In the genomic region with DNA sequence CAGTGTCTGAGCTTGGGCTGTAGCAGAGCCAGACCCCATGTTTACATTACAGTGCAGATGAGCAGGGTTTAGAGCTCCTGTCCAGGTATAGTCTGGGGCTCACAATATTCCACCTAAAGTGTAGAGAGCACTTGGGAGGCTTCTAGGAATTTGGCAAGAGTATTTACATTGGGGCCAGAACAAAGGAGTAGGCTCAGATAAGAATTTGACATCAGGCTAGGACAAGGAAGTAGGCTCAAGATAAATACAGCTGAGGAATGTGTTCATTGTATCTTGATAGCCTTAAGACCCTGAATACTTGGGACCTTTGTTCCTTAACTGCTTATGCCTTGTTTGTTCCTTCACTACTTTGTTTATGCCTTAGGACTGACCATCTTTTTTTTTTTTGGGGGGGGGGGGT, we compare ENCODE assay signal across 31 mouse cellular contexts. TPM values are rescaled to one million over a fixed set of nuclear protein-coding genes. Genes with fewer than 3 reads are reported as not detected.
A peak's percentile ranks its signal among the peaks of the same experiment; 100 is the strongest.
DNase-seq lines count a peak whose midpoint lies in the region; ATAC-seq and TF ChIP-seq lines count a peak whose summit lies in the region.
"Had no signal": no experiment of that assay in that cellular context is flagged by ENCODE, and none has a peak within 500 bp of the region (broad histone marks: within the 10 kb centered on the region; RNA-seq: fewer than 3 reads in every experiment).

No protein-coding gene starts in this region.

- H3K9me3 ChIP-seq in limb, embryonic 15.5 days = no peaks in the 10 kb centered on the region
- no peaks in the 10 kb centered on the region for H3K9me3 ChIP-seq in limb, embryonic 10.5 days (replicated peaks)
- no peaks in the 10 kb centered on the region for H3K9me3 ChIP-seq in lung, postnatal 0 days (ENCODE audit: low read length)
- H3K9me3 ChIP-seq in stomach, embryonic 14.5 days (ENCODE audit: control insufficient read depth, low read depth, low read length) = no peaks in the 10 kb centered on the region
- no peaks in the 10 kb centered on the region for H3K9me3 ChIP-seq in hindbrain, embryonic 16.5 days (ENCODE audit: control insufficient read depth, low read length)
- H3K9me3 ChIP-seq: embryonic facial prominence, embryonic 10.5 days; embryonic facial prominence, embryonic 15.5 days; forebrain, embryonic 12.5 days; heart, embryonic 12.5 days; hindbrain, embryonic 13.5 days; limb, embryonic 12.5 days; neural tube, embryonic 12.5 days had no signal

- no peaks in the 10 kb centered on the region for H3K27me3 ChIP-seq in limb, embryonic 15.5 days
- no peaks in the 10 kb centered on the region for H3K27me3 ChIP-seq in limb, embryonic 10.5 days (ENCODE audit: low read depth, poor library complexity, severe bottlenecking)
- no peaks in the 10 kb centered on the region for H3K27me3 ChIP-seq in lung, postnatal 0 days (replicated peaks; ENCODE audit: insufficient read depth, low read length)
- no peaks in the 10 kb centered on the region for H3K27me3 ChIP-seq in stomach, embryonic 14.5 days (ENCODE audit: control insufficient read depth, insufficient read depth, low read length)
- H3K27me3 ChIP-seq in hindbrain, embryonic 16.5 days (replicated peaks; ENCODE audit: control insufficient read depth, insufficient read depth, low read length) = no peaks in the 10 kb centered on the region
- H3K27me3 ChIP-seq: CH12.LX; embryonic facial prominence, embryonic 15.5 days; forebrain, embryonic 12.5 days; heart, embryonic 12.5 days; hindbrain, embryonic 13.5 days; limb, embryonic 12.5 days; neural tube, embryonic 12.5 days had no signal

- TF ChIP-seq CTCF in lung, postnatal 0 days (IDR thresholded peaks at IDR 0.05) = no peak
- no peak for TF ChIP-seq CTCF in lung, adult 2 months (IDR thresholded peaks at IDR 0.05; ENCODE audit: insufficient read depth, low read length)

- H3K4me1 ChIP-seq in limb, embryonic 15.5 days = no peaks in the 10 kb centered on the region
- no peaks in the 10 kb centered on the region for H3K4me1 ChIP-seq in limb, embryonic 10.5 days
- H3K4me1 ChIP-seq in lung, postnatal 0 days (ENCODE audit: insufficient read depth, low read depth, low read length) = no peaks in the 10 kb centered on the region
- peaks cover 12% of the 10 kb centered on the region for H3K4me1 ChIP-seq in lung, adult 2 months (ENCODE audit: control insufficient read depth, insufficient read depth, low read length)
- no peaks in the 10 kb centered on the region for H3K4me1 ChIP-seq in stomach, embryonic 14.5 days (ENCODE audit: control insufficient read depth, insufficient read depth, low read length)
- no peaks in the 10 kb centered on the region for H3K4me1 ChIP-seq in hindbrain, embryonic 16.5 days (ENCODE audit: control insufficient read depth, insufficient read depth, low read depth, low read length)
- H3K4me1 ChIP-seq: embryonic facial prominence, embryonic 10.5 days; embryonic facial prominence, embryonic 15.5 days; forebrain, embryonic 12.5 days; hindbrain, embryonic 13.5 days; neural tube, embryonic 12.5 days had no signal

- no peak overlapping the region for H3K4me2 ChIP-seq in limb, embryonic 15.5 days
- no peak overlapping the region for H3K4me2 ChIP-seq in lung, postnatal 0 days (replicated peaks; ENCODE audit: low read depth, low read length)
- no peak overlapping the region for H3K4me2 ChIP-seq in stomach, embryonic 14.5 days (replicated peaks; ENCODE audit: low read depth, low read length)
- no peak overlapping the region for H3K4me2 ChIP-seq in hindbrain, embryonic 16.5 days (ENCODE audit: low read length)
- H3K4me2 ChIP-seq: embryonic facial prominence, embryonic 15.5 days; forebrain, embryonic 12.5 days; heart, embryonic 12.5 days; hindbrain, embryonic 13.5 days; limb, embryonic 12.5 days; neural tube, embryonic 12.5 days had no signal

- no peak for TF ChIP-seq POLR2A in lung, adult 2 months (IDR thresholded peaks at IDR 0.05; ENCODE audit: borderline replicate concordance, extremely low read depth, low read depth, low read length)

- H3K4me3 ChIP-seq in limb, embryonic 15.5 days = no peak overlapping the region
- H3K4me3 ChIP-seq in limb, embryonic 10.5 days = no peak overlapping the region
- H3K4me3 ChIP-seq in lung, postnatal 0 days (ENCODE audit: low read depth, low read length) = no peak overlapping the region
- H3K4me3 ChIP-seq in lung, adult 2 months (replicated peaks; ENCODE audit: extremely low read depth, low read depth, low read length) = no peak overlapping the region
- H3K4me3 ChIP-seq in stomach, embryonic 14.5 days (ENCODE audit: low read depth, low read length) = no peak overlapping the region
- H3K4me3 ChIP-seq in hindbrain, embryonic 16.5 days (ENCODE audit: low read length) = no peak overlapping the region
- H3K4me3 ChIP-seq: embryonic facial prominence, embryonic 10.5 days; embryonic facial prominence, embryonic 15.5 days; forebrain, embryonic 12.5 days; heart, adult 2 months; heart, embryonic 12.5 days; hindbrain, embryonic 13.5 days; limb, embryonic 12.5 days; myocyte; neural tube, embryonic 12.5 days had no signal

- no peak for DNase-seq in limb, embryonic 10.5 days (ENCODE audit: low spot score)
- DNase-seq in lung, postnatal 0 days (ENCODE audit: low spot score) = peak; percentile 47
- DNase-seq in lung, adult 2 months = no peak
- DNase-seq in ZHBTc4 (ENCODE audit: low read depth, low spot score) = peak; percentile 67
- no peak for DNase-seq in adrenal gland, adult 18-20 months (ENCODE audit: low spot score in 2 of 2)
- DNase-seq: adrenal gland, postnatal 25 days; cerebellum, adult 11-12 months; cerebellum, postnatal 14 days; forebrain, postnatal 0 days; heart, adult 2 months; heart, postnatal 4 days; kidney, adult 8-10 months; layer of hippocampus, adult 9-11 months; right cerebral cortex, adult 18-20 months; spleen, adult 18-20 months; thymus, adult 2 months; thymus, postnatal 36 days had no signal

- peak overlapping the region; percentile 15; the same call in 1 of the 2 replicates for H3K9ac ChIP-seq in limb, embryonic 15.5 days
- H3K9ac ChIP-seq in lung, postnatal 0 days (replicated peaks; ENCODE audit: low read depth) = no peak overlapping the region
- no peak overlapping the region for H3K9ac ChIP-seq in stomach, embryonic 14.5 days (replicated peaks; ENCODE audit: low read depth, low read length)
- no peak overlapping the region for H3K9ac ChIP-seq in hindbrain, embryonic 16.5 days (ENCODE audit: low read depth, low read length)
- H3K9ac ChIP-seq: embryonic facial prominence, embryonic 15.5 days; forebrain, embryonic 12.5 days; forebrain, postnatal 0 days; hindbrain, embryonic 13.5 days; limb, embryonic 12.5 days; neural tube, embryonic 12.5 days had no signal

- H3K36me3 ChIP-seq in limb, embryonic 15.5 days = peaks cover 43% of the 10 kb centered on the region
- peaks cover 27% of the 10 kb centered on the region for H3K36me3 ChIP-seq in limb, embryonic 10.5 days
- peaks cover 23% of the 10 kb centered on the region; the same call in 1 of the 2 replicates for H3K36me3 ChIP-seq in lung, postnatal 0 days (ENCODE audit: insufficient read depth, low read length)
- peaks cover 15% of the 10 kb centered on the region; the same call in 1 of the 2 replicates for H3K36me3 ChIP-seq in stomach, embryonic 14.5 days (ENCODE audit: control insufficient read depth, insufficient read depth, low read length)
- no peaks in the 10 kb centered on the region; the same call in 1 of the 2 replicates for H3K36me3 ChIP-seq in hindbrain, embryonic 16.5 days (ENCODE audit: control insufficient read depth, insufficient read depth, low read length)

- H3K27ac ChIP-seq in limb, embryonic 15.5 days = no peak overlapping the region
- no peak overlapping the region for H3K27ac ChIP-seq in limb, embryonic 10.5 days
- 0 out of 2 replicates have a peak overlapping the region, but pooled peaks have one; percentile 27 for H3K27ac ChIP-seq in lung, postnatal 0 days (ENCODE audit: low read length)
- no peak overlapping the region for H3K27ac ChIP-seq in stomach, embryonic 14.5 days (ENCODE audit: low read length)
- no peak overlapping the region for H3K27ac ChIP-seq in hindbrain, embryonic 16.5 days (ENCODE audit: low read depth, low read length)
- H3K27ac ChIP-seq: embryonic facial prominence, embryonic 10.5 days; embryonic facial prominence, embryonic 15.5 days; forebrain, embryonic 12.5 days; heart, adult 2 months; hindbrain, embryonic 13.5 days; kidney, postnatal 0 days; limb, embryonic 12.5 days; neural tube, embryonic 12.5 days had no signal

- no peak for ATAC-seq in limb, embryonic 15.5 days (ENCODE audit: insufficient number of reproducible peaks, low FRiP score, low TSS enrichment, low read depth)
- ATAC-seq in lung, postnatal 0 days = peak; percentile 58
- ATAC-seq in stomach, embryonic 14.5 days (ENCODE audit: insufficient number of reproducible peaks, insufficient read depth, low FRiP score, low read depth) = 0 out of 2 replicates have a peak, but pooled peaks have one; percentile 16
- ATAC-seq in hindbrain, embryonic 16.5 days = no peak
- ATAC-seq: forebrain, postnatal 0 days; midbrain, embryonic 16.5 days had no signal

- peak; percentile 84 for TF ChIP-seq EP300 in lung, postnatal 0 days (IDR thresholded peaks at IDR 0.05)

RNA-seq across cellular contexts. Expression of a gene that starts 24.0 kb away (rescaled TPM):
- 60.8 and 61.4 TPM in 2 replicates for polyA plus RNA-seq in limb, embryonic 15.5 days (2015; fragmentation: Nextera tagmentation; extraction: Ambion mirVana)
- polyA plus RNA-seq in limb, embryonic 10.5 days (2016; fragmentation: Nextera tagmentation; extraction: Ambion mirVana) = 22.8 and 34.0 TPM in 2 replicates
- polyA plus RNA-seq in lung, postnatal 0 days (2015; fragmentation: Nextera tagmentation; extraction: Ambion mirVana) = 41.1 and 44.2 TPM in 2 replicates
- 27.2 and 31.1 TPM in 2 replicates for polyA plus RNA-seq in lung, adult 2 months (2012; rRNA removed)
- 59.1 and 60.8 TPM in 2 replicates for polyA plus RNA-seq in stomach, embryonic 14.5 days (2014; fragmentation: Nextera tagmentation; extraction: Ambion mirVana)
- 39.4 and 43.3 TPM in 2 replicates for polyA plus RNA-seq in hindbrain, embryonic 16.5 days (2015; fragmentation: Nextera tagmentation; extraction: Ambion mirVana)
- 10 to 100 TPM; 22.1 to 24.5 TPM for total RNA-seq in adrenal gland, adult 18-20 months (2021)

Comparison
In these comparisons a context has a peak if more than half of its experiments do, and no peak if none do; other contexts are left out.
1. DNase-seq: peak in lung, postnatal 0 days (single experiment) and ZHBTc4 (single experiment); none in limb, embryonic 10.5 days (single experiment), lung, adult 2 months (single experiment) and adrenal gland, adult 18-20 months (0 of 2).
2. ATAC-seq: peak in lung, postnatal 0 days (single experiment) and stomach, embryonic 14.5 days (single experiment); none in limb, embryonic 15.5 days (single experiment) and hindbrain, embryonic 16.5 days (single experiment).